Mouse (Mus musculus): Measurements from ENCODE around the gene Tanc2.

- TF ChIP-seq CTCF (IDR thresholded peaks at IDR 0.05; ENCODE audit: control insufficient read depth, insufficient read depth, insufficient replicate concordance, low read depth, low read length) = no peak
- TF ChIP-seq POLR2A (IDR thresholded peaks at IDR 0.05; ENCODE audit: control insufficient read depth, low read depth, low read length) = no peak
Measured at GRCm38 (mm10) chr11:105731541-105731940, 141.8 kb downstream of the Tanc2 start.
